Mouse (Mus musculus) heart, postnatal 10 days (tissue): ENCODE results near the gene Skint7. TPM values are rescaled to one million over a fixed set of nuclear protein-coding genes. Genes with fewer than 3 reads are reported as not detected.
"Not testable (repeated sequence)": the region's sequence is repeated elsewhere in the genome, so short reads cannot be mapped to it uniquely, and the experiment has no call there.

Source experiments
- DNase-seq, 2 experiments: peaks; one replicate each; pipeline ENCODE4 v3.0.0; 2021
- intact Hi-C: fragments of 180-260 bp; cut with DNase I; formaldehyde crosslinking; loops from one replicate; pipeline ENCODE4 v1.15.1; 2025
- total RNA-seq, 2 experiments: library from RNA; stranded (reverse); gene quantifications; 2 replicates each; pipeline ENCODE4 v1.2.3; 2021

Skint7 gene
- not detected for total RNA-seq

- no peak for DNase-seq
- intact Hi-C loops = no loop called here
These were observed at the start of gene Skint7 for GRCm38 (mm10) chr4:111972623-111973022. Gene Skint7 (plus strand): TSS chr4:111972923.

GRCm38 (mm10) chr4:111961309-111961708 is 11.4 kb upstream of the Skint7 start:
- DNase-seq = no peak
- intact Hi-C loops = no loop called here

GRCm38 (mm10) chr4:111963241-111963640 is 9.5 kb upstream of the Skint7 start:
- intact Hi-C loops, DNase-seq: not testable (repeated sequence)

DNA sequence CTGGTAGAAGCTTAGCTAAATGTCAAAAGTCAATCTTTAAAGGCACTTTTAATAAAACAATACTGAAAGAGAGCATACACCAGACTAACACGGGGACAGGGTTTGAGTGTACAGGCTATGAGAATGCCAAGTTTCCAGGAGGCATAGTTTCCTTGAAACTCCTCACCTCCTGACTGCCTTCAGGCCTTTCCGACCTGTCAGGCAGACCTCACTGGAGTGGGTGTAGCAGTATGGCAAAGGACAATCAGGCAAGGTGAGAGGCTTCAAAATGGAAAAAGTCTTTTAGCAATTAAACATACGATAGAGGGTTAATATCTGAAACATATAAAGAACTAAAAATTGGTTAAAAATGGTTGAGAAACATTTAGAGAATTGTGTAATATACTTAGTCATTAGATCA is 9.1 kb upstream of the Skint7 start:
- intact Hi-C loops = no loop called here
- DNase-seq = no peak

GRCm38 (mm10) chr4:112005969-112006368 is 33.2 kb downstream of the Skint7 start, which contains the start of gene Skint1:
Gene Skint1 (plus strand): TSS chr4:112006269.
- no peak for DNase-seq
- intact Hi-C loops = no loop called here

Other genes with a start within 250 kb of the Skint7 start
- not detected for gene Slc5a9, start 70.0 kb upstream of the Skint7 start, total RNA-seq
- gene Skint8, start 53.5 kb upstream of the Skint7 start, total RNA-seq = not detected
- gene Skint1, start 33.3 kb downstream of the Skint7 start, total RNA-seq = not detected
- not detected for gene Skint4, start 99.1 kb downstream of the Skint7 start, total RNA-seq